ENCODE assay signal across 8 mouse cellular contexts in the genomic region with DNA sequence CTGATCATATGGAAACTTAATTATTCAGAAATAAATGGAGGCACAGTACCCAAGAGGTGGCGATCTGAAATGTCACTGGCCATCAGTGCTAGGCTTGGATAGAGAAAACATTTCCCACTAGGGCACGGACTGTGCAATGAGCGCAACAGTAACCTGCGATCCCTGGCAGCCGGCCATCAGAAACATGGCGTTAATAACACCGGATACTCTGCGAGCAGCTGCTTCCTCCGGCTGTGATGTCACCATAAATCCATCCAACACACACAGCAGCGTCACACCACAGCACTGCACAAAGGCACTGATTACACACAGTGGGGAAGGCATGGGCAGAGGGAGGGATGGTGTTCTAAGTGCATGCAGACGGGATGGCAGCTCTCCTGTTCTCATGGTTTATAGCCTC. TPM values are rescaled to one million over a fixed set of nuclear protein-coding genes. Genes with fewer than 3 reads are reported as not detected.
A peak's percentile ranks its signal among the peaks of the same experiment; 100 is the strongest.
DNase-seq lines count a peak whose midpoint lies in the region; ATAC-seq and TF ChIP-seq lines count a peak whose summit lies in the region.

No protein-coding gene starts in this region.

- no peaks in the 10 kb centered on the region for H3K9me3 ChIP-seq in hindbrain, postnatal 0 days (ENCODE audit: low read length)

- no peak overlapping the region for H3K4me3 ChIP-seq in hindbrain, postnatal 0 days (ENCODE audit: low read length)

- 25% methylated on average over 11 of the region's 11 CpGs for WGBS in hindbrain, postnatal 0 days

- peaks cover 40% of the 10 kb centered on the region for H3K4me1 ChIP-seq in hindbrain, postnatal 0 days (ENCODE audit: insufficient read depth, low read length)

- no peaks in the 10 kb centered on the region for H3K27me3 ChIP-seq in hindbrain, postnatal 0 days (ENCODE audit: insufficient read depth, low read length)

- TF ChIP-seq CTCF in hindbrain, postnatal 0 days (IDR thresholded peaks at IDR 0.05; ENCODE audit: low read depth) = no peak

- no peak overlapping the region for H3K9ac ChIP-seq in hindbrain, postnatal 0 days (replicated peaks; ENCODE audit: low read length)

- peak overlapping the region; percentile 54; the same call in 1 of the 2 replicates for H3K27ac ChIP-seq in hindbrain, postnatal 0 days

- DNase-seq in testis, postnatal 10 days (ENCODE audit: low spot score) = peak; percentile 68
- no peak for DNase-seq in testis, postnatal 14 days (ENCODE audit: low spot score)
- DNase-seq in hindbrain, postnatal 0 days (ENCODE audit: low spot score) = peak; percentile 76
- DNase-seq in lung, postnatal 10 days = peak; percentile 90
- no peak for DNase-seq in spleen, adult 18-20 months
- no peak for DNase-seq in layer of hippocampus, adult 9-11 months
- no peak for DNase-seq in thymus, postnatal 0 days (ENCODE audit: low spot score)

- no peak overlapping the region for H3K4me2 ChIP-seq in hindbrain, postnatal 0 days (ENCODE audit: low read depth, low read length)

- peak; percentile 64 for ATAC-seq in granulocyte monocyte progenitor cell, adult 5-6 weeks (replicated peaks; ENCODE audit: poor library complexity, severe bottlenecking)
- peak; percentile 30; the same call in 1 of the 2 replicates for ATAC-seq in hindbrain, postnatal 0 days

- 0 out of 2 replicates have a peak, but pooled peaks cover 4% of the 10 kb centered on the region for H3K36me3 ChIP-seq in hindbrain, postnatal 0 days (ENCODE audit: insufficient read depth, low read length)

RNA-seq across cellular contexts. Expression of a gene that starts 36.7 kb away (rescaled TPM):
- 288 and 331 TPM in 2 replicates for total RNA-seq in granulocyte monocyte progenitor cell, adult 5-6 weeks (2014; fragmentation: Nextera tagmentation)
- 99.4 and 109 TPM in 2 replicates for total RNA-seq in granulocyte monocyte progenitor cell, adult 5-6 weeks (2017)
- 2.8 and 4.1 TPM in 2 replicates for total RNA-seq in hindbrain, postnatal 0 days (2014; rRNA removed)
- 1.8 and 2.2 TPM in 2 replicates for polyA plus RNA-seq in hindbrain, postnatal 0 days (2015; fragmentation: Nextera tagmentation; extraction: Ambion mirVana)
- 205 and 252 TPM in 2 replicates for polyA plus RNA-seq in thymus, postnatal 0 days (2015; fragmentation: Nextera tagmentation; extraction: Ambion mirVana)

RNA-seq across cellular contexts. Expression of a gene that starts 39.4 kb away (rescaled TPM):
- total RNA-seq in granulocyte monocyte progenitor cell, adult 5-6 weeks (2014; fragmentation: Nextera tagmentation) = 55.8 and 64.9 TPM in 2 replicates
- total RNA-seq in granulocyte monocyte progenitor cell, adult 5-6 weeks (2017) = 80.5 and 102 TPM in 2 replicates
- 151 and 159 TPM in 2 replicates for total RNA-seq in hindbrain, postnatal 0 days (2014; rRNA removed)
- polyA plus RNA-seq in hindbrain, postnatal 0 days (2015; fragmentation: Nextera tagmentation; extraction: Ambion mirVana) = 140 and 149 TPM in 2 replicates
- 71.3 and 75.3 TPM in 2 replicates for polyA plus RNA-seq in thymus, postnatal 0 days (2015; fragmentation: Nextera tagmentation; extraction: Ambion mirVana)

Comparison
In these comparisons a context has a peak if more than half of its experiments do, and no peak if none do; other contexts are left out.
1. DNase-seq: peak in testis, postnatal 10 days (single experiment), hindbrain, postnatal 0 days (single experiment) and lung, postnatal 10 days (single experiment); none in testis, postnatal 14 days (single experiment), spleen, adult 18-20 months (0 of 2), layer of hippocampus, adult 9-11 months (single experiment) and thymus, postnatal 0 days (single experiment).
2. RNA of a gene that starts 36.7 kb away (total RNA-seq): 99.4 to 331 TPM in granulocyte monocyte progenitor cell, adult 5-6 weeks; 2.8 to 4.1 TPM in hindbrain, postnatal 0 days; every median in the first group is over 10 times any median in the second.